In the genomic region with DNA sequence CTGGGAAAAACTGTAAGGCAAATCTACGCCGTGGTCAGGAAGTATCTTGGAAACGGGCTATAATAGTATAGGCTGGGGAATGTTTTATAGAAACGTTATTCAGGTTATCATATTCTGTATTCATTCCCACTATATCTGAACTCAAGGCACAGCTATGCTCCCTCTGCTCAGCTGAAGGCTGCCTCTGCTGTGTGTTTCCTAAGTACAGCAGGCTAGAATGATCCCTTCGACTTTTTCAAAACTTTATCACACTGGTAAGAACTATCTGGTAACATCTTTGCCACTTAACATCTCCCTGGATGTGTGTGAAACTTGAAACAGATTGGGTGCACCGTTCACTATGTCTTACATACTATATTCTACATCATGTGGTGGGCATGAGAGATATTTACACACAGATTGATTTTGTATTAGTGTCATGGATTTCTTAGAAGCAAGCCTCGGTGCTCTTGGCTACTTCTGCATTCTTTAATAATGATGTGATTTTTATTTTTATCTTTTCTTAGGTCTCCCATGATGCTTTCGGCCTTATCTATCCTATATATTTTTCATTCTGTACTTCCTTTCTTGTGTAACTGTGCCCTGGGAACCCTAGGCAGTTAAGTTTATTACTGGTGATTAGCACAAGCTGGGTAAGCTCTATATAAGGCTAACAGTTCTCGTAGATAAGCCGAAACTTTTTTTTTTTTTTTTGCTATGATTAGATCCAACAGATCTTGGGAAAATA, we compare ENCODE assay signal across 26 mouse cellular contexts. TPM values are rescaled to one million over a fixed set of nuclear protein-coding genes. Genes with fewer than 3 reads are reported as not detected.
DNase-seq lines count a peak whose midpoint lies in the region; ATAC-seq and TF ChIP-seq lines count a peak whose summit lies in the region.
"Had no signal": no experiment of that assay in that cellular context is flagged by ENCODE, and none has a peak within 500 bp of the region (broad histone marks: within the 10 kb centered on the region; RNA-seq: fewer than 3 reads in every experiment).

No protein-coding gene starts in this region.

- no peak for TF ChIP-seq CTCF in intestine, postnatal 0 days (IDR thresholded peaks at IDR 0.05; ENCODE audit: low read depth)

- no peak overlapping the region for H3K4me3 ChIP-seq in intestine, embryonic 15.5 days (replicated peaks)
- no peak overlapping the region for H3K4me3 ChIP-seq in intestine, postnatal 0 days (ENCODE audit: low read depth, low read length)
- no peak overlapping the region for H3K4me3 ChIP-seq in embryonic facial prominence, embryonic 10.5 days
- H3K4me3 ChIP-seq: embryonic facial prominence, embryonic 12.5 days; forebrain, embryonic 13.5 days; forebrain, embryonic 15.5 days had no signal

- 74% methylated on average over 10 of the region's 10 CpGs for WGBS in intestine, embryonic 15.5 days
- 63% methylated on average over 10 of the region's 10 CpGs for WGBS in intestine, postnatal 0 days
- WGBS in embryonic facial prominence, embryonic 10.5 days = 90% methylated on average over 10 of the region's 10 CpGs

- no peak overlapping the region for H3K27ac ChIP-seq in intestine, embryonic 15.5 days
- no peak overlapping the region for H3K27ac ChIP-seq in intestine, postnatal 0 days (ENCODE audit: low read depth, low read length)
- no peak overlapping the region for H3K27ac ChIP-seq in embryonic facial prominence, embryonic 10.5 days (replicated peaks)
- H3K27ac ChIP-seq: embryonic facial prominence, embryonic 12.5 days; forebrain, embryonic 13.5 days; forebrain, embryonic 15.5 days had no signal

- no peak overlapping the region for H3K4me2 ChIP-seq in intestine, embryonic 15.5 days (replicated peaks)
- no peak overlapping the region for H3K4me2 ChIP-seq in intestine, postnatal 0 days (replicated peaks; ENCODE audit: low read depth)
- H3K4me2 ChIP-seq: embryonic facial prominence, embryonic 12.5 days; forebrain, embryonic 13.5 days; forebrain, embryonic 15.5 days had no signal

- ATAC-seq in intestine, embryonic 15.5 days = peak; percentile 94
- ATAC-seq in intestine, postnatal 0 days = peak; percentile 93
- ATAC-seq: activated CD4-positive, CD25-positive, alpha-beta regulatory T cell, adult 4 months; CD4-positive, CD25-positive, alpha-beta regulatory T cell, adult 4 months; forebrain, embryonic 13.5 days; forebrain, embryonic 15.5 days; forebrain, postnatal 0 days; Patski had no signal

- H3K9me3 ChIP-seq in intestine, embryonic 15.5 days = no peaks in the 10 kb centered on the region
- H3K9me3 ChIP-seq in intestine, postnatal 0 days (ENCODE audit: control insufficient read depth) = no peaks in the 10 kb centered on the region
- H3K9me3 ChIP-seq in embryonic facial prominence, embryonic 10.5 days = no peaks in the 10 kb centered on the region
- H3K9me3 ChIP-seq: embryonic facial prominence, embryonic 12.5 days; forebrain, embryonic 13.5 days; forebrain, embryonic 15.5 days; G1E had no signal

- H3K4me1 ChIP-seq in intestine, embryonic 15.5 days (replicated peaks) = no peaks in the 10 kb centered on the region
- no peaks in the 10 kb centered on the region for H3K4me1 ChIP-seq in intestine, postnatal 0 days (replicated peaks; ENCODE audit: control insufficient read depth, insufficient read depth, low read length)
- no peaks in the 10 kb centered on the region for H3K4me1 ChIP-seq in embryonic facial prominence, embryonic 10.5 days
- H3K4me1 ChIP-seq: embryonic facial prominence, embryonic 12.5 days; forebrain, embryonic 13.5 days; forebrain, embryonic 15.5 days had no signal

- no peaks in the 10 kb centered on the region for H3K27me3 ChIP-seq in intestine, embryonic 15.5 days (replicated peaks)
- no peaks in the 10 kb centered on the region for H3K27me3 ChIP-seq in intestine, postnatal 0 days (replicated peaks; ENCODE audit: control insufficient read depth, insufficient read depth, low read length)
- H3K27me3 ChIP-seq in embryonic facial prominence, embryonic 10.5 days (replicated peaks; ENCODE audit: low read depth, poor library complexity, severe bottlenecking) = no peaks in the 10 kb centered on the region
- H3K27me3 ChIP-seq: CH12.LX; embryonic facial prominence, embryonic 12.5 days; forebrain, embryonic 13.5 days; forebrain, embryonic 15.5 days had no signal

- H3K36me3 ChIP-seq in intestine, embryonic 15.5 days = no peaks in the 10 kb centered on the region
- no peaks in the 10 kb centered on the region for H3K36me3 ChIP-seq in intestine, postnatal 0 days (ENCODE audit: control insufficient read depth, insufficient read depth)
- no peaks in the 10 kb centered on the region for H3K36me3 ChIP-seq in embryonic facial prominence, embryonic 10.5 days (replicated peaks)
- H3K36me3 ChIP-seq: embryonic facial prominence, embryonic 12.5 days; forebrain, embryonic 15.5 days; G1E had no signal

- H3K9ac ChIP-seq in intestine, embryonic 15.5 days = no peak overlapping the region
- no peak overlapping the region for H3K9ac ChIP-seq in intestine, postnatal 0 days (ENCODE audit: low read depth, low read length)
- H3K9ac ChIP-seq: embryonic facial prominence, embryonic 12.5 days; forebrain, embryonic 13.5 days; forebrain, embryonic 15.5 days; forebrain, postnatal 0 days had no signal

- intact Hi-C loops in left cerebral cortex, postnatal 4 days (cut with DNase I) = no loop called here

- DNase-seq in heart, adult 11 months = peak; percentile 5
- DNase-seq in heart, adult 8-10 months (ENCODE audit: low spot score) = no peak
- no peak for DNase-seq in embryonic facial prominence, embryonic 10.5 days (ENCODE audit: low spot score)
- no peak for DNase-seq in left cerebral cortex, postnatal 4 days
- DNase-seq: adrenal gland, adult 8-10 months; adrenal gland, postnatal 14 days; adrenal gland, postnatal 36 days; B cell, adult 2 months; cerebellum, adult 11-12 months; cerebellum, adult 8-10 months; cerebellum, adult 9-11 months; cerebellum, postnatal 14 days; cerebellum, postnatal 36 days; embryo, embryonic 11 days; forebrain, postnatal 0 days had no signal

RNA-seq across cellular contexts. Expression of a gene that starts 31.4 kb away (rescaled TPM):
- 1 to 10 TPM; 1.4 to 2.1 (median 1.5) TPM for total RNA-seq in heart, adult 8-10 months (2022)
- 51.5 and 60.8 TPM in 2 replicates for polyA plus RNA-seq in intestine, embryonic 15.5 days (2015; fragmentation: Nextera tagmentation; extraction: Ambion mirVana)
- 17.0 and 20.1 TPM in 2 replicates for polyA plus RNA-seq in intestine, postnatal 0 days (2015; fragmentation: Nextera tagmentation; extraction: Ambion mirVana)
- 4.7 and 6.2 TPM in 2 replicates for polyA plus RNA-seq in embryonic facial prominence, embryonic 10.5 days (2016; fragmentation: Nextera tagmentation; extraction: Ambion mirVana)
- not detected for total RNA-seq in left cerebral cortex, postnatal 4 days (2021)
- total RNA-seq: CH12.LX; common myeloid progenitor, adult 5-6 weeks; forebrain, postnatal 0 days; G1E had no signal
- polyA plus RNA-seq: CD4-positive, CD25-positive, alpha-beta regulatory T cell, adult 4 months; forebrain, embryonic 13.5 days; G1E; Patski had no signal
